Mouse (Mus musculus): ENCODE measurements around the gene Frmd7. TPM values are rescaled to one million over a fixed set of nuclear protein-coding genes. Genes with fewer than 3 reads are reported as not detected.

The Frmd7 gene
- total RNA-seq, 2 experiments from 2014 or later, result 1.9 to 3.2 TPM

GRCm38 (mm10) chrX:50926893-50927545 lies 15.5 kb downstream of the Frmd7 start:
- TF ChIP-seq CTCF (conservative IDR thresholded peaks at IDR 0.05), result no peak
- Histone ChIP-seq H3K4me3 (no peak overlapping the region), H3K27ac (no peak overlapping the region)
- DNase-seq (ENCODE audit: low spot score in 2 of 2), result no peak

DNA sequence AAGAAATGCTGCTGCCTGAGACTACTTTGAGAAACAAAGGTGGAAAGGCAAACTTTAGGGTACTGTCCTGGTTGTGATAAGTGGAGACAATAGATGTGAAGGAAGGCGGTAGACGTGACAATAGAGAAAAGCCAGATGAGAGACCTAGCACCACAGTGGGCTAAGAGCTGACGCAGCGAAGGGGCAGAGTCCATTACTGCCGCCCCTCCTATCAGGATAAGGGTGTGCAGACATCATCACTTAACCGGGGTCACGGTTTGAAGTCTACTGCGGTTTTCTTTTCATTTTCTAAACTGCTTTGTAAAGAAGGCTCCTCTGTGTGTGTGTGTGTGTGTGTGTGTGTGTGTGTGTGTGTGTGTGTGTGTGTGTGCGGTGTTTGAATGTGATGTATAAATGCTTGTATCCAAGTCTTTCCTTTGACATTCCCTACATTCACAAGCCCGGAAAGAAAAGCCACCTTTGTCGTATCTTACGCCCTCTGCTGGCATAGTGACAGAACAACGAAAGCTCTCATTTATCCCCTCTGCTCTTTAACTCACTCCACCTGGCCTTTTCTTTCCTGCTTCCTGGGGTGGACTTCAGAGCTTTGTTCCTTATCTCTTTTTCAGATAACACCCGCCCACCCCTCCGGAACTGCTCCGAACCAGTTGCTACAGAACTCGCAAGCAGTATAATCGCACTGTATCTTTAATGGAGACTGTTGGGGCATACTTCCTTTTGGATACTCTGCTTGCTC lies 17.7 kb downstream of the Frmd7 start:
- no peak overlapping the region for H3K27ac ChIP-seq
- H3K4me3 ChIP-seq, result no peak overlapping the region
- TF ChIP-seq CTCF (conservative IDR thresholded peaks at IDR 0.05), result peak; percentile 60
- DNase-seq (ENCODE audit: low spot score in 2 of 2), result peak in 1 of 2 experiments; percentile 5

DNA sequence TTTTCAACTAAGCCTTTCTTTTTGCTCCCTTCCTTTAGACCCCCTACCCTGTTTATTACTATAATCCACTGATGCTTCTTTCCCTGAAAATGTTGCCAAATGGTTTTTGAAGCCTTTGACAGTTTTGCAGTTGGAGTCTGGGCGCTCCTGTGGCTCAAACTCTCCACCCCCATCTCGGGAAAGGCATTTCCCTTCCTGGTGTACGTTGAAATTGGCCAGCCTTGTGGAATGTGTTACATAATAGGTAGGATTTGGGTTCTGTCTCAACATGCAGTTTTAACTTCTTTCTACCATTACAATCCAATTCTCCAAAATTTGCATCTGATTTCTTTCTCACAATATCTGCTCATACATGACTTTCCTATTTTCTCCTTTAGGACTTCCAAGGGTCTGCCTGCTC lies 23.8 kb downstream of the Frmd7 start:
- DNase-seq (ENCODE audit: low spot score in 2 of 2), result no peak
- TF ChIP-seq CTCF (conservative IDR thresholded peaks at IDR 0.05), result no peak
- Histone ChIP-seq H3K27ac (no peak overlapping the region), H3K4me3 (no peak overlapping the region)

DNA sequence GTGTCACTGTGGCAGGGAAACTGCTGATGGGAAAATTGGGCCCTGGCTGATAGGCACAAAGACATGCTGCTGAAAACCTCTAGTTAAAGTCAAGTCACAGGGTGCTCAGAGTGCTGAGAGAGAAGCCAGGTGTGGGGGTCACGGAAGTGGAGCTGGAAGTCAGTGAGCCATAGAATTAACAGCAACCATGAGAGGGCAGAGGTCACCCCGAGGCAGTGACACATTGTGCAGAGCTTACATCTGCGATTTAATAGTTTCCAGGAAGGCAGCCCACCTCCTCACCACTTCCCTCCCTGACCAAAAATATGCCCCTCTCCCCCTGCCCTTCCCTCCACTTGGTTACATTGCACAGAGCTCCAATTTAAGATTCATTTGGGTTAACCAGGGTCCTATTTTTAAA lies 25.1 kb downstream of the Frmd7 start:
- TF ChIP-seq CTCF (conservative IDR thresholded peaks at IDR 0.05), result no peak
- Histone ChIP-seq H3K4me3 (no peak overlapping the region), H3K27ac (no peak overlapping the region)
- DNase-seq (ENCODE audit: low spot score in 2 of 2), result no peak

- TF ChIP-seq CTCF (conservative IDR thresholded peaks at IDR 0.05), result no peak
- H3K27ac ChIP-seq, result no peak overlapping the region
- no peak for DNase-seq (ENCODE audit: low spot score in 2 of 2)
- no peak overlapping the region for H3K4me3 ChIP-seq
These were observed 32.6 kb downstream of the Frmd7 start for GRCm38 (mm10) chrX:50909915-50910314.

GRCm38 (mm10) chrX:50903497-50903896 lies 39.0 kb downstream of the Frmd7 start:
- no peak for DNase-seq (ENCODE audit: low spot score in 2 of 2)
- no peak for TF ChIP-seq CTCF (conservative IDR thresholded peaks at IDR 0.05)

DNA sequence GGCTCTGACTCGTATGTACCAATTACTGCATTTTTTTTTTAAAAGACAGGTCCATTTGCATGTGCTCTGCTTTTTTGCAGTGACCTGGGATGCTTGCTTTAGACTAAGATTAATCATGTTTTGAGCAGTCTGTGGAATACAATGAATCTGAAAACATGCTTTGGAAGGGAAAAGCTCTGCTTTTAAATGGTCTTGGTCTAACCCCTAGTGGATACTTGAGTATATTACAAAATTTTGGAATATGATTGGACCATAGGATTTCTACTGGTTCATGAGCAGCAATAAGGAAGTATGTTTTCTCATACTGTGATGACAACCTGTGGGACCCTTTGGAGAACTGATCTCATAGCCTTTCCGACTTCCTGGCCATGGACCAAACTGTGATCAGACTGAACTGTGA lies 54.5 kb downstream of the Frmd7 start:
- DNase-seq (ENCODE audit: low spot score in 2 of 2), result no peak
- peak; percentile 68 for TF ChIP-seq CTCF (conservative IDR thresholded peaks at IDR 0.05)
- no peak overlapping the region for H3K4me3 ChIP-seq
- H3K27ac ChIP-seq, result no peak overlapping the region

More at GRCm38 (mm10) chrX:50903497-50903896, 39.0 kb downstream of the Frmd7 start:
- no peak overlapping the region for H3K27ac ChIP-seq
- no peak overlapping the region for H3K4me3 ChIP-seq

GRCm38 (mm10) chrX:50874246-50875002 lies 68.1 kb downstream of the Frmd7 start:
- no peak for DNase-seq (ENCODE audit: low spot score in 2 of 2)
- no peak overlapping the region for H3K4me3 ChIP-seq

GRCm38 (mm10) chrX:50864734-50865133 lies 77.8 kb downstream of the Frmd7 start:
- DNase-seq (ENCODE audit: low spot score in 2 of 2), result no peak
- no peak overlapping the region for H3K4me3 ChIP-seq
- TF ChIP-seq CTCF (conservative IDR thresholded peaks at IDR 0.05), result no peak
- no peak overlapping the region for H3K27ac ChIP-seq

More at GRCm38 (mm10) chrX:50874246-50875002, 68.1 kb downstream of the Frmd7 start:
- TF ChIP-seq CTCF (conservative IDR thresholded peaks at IDR 0.05), result no peak
- H3K27ac ChIP-seq, result no peak overlapping the region

- H3K4me3 ChIP-seq, result no peak overlapping the region
- TF ChIP-seq CTCF (conservative IDR thresholded peaks at IDR 0.05), result no peak
- H3K27ac ChIP-seq, result no peak overlapping the region
- no peak for DNase-seq (ENCODE audit: low spot score in 2 of 2)
These were observed 78.7 kb downstream of the Frmd7 start for GRCm38 (mm10) chrX:50863771-50864170.

- no peak overlapping the region for H3K27ac ChIP-seq
- TF ChIP-seq CTCF (conservative IDR thresholded peaks at IDR 0.05), result no peak
- H3K4me3 ChIP-seq, result no peak overlapping the region
- no peak for DNase-seq (ENCODE audit: low spot score in 2 of 2)
These were observed 91.9 kb downstream of the Frmd7 start for GRCm38 (mm10) chrX:50850428-50851184.

Other genes starting within 250 kb of the Frmd7 start
- gene Stk26, start 101.7 kb downstream of the Frmd7 start, total RNA-seq (2021), result 1 to 10 TPM; 7.3 to 8.2 TPM
- 10 to 100 TPM; 25.0 to 26.2 TPM for gene Rap2c, start 75.3 kb upstream of the Frmd7 start, total RNA-seq (2021)